Mouse (Mus musculus) megakaryocyte, embryonic 14.5 days (primary cell): Measurements from ENCODE around the gene Fam98c.

ENCODE experiments used
- FLI1 ChIP-seq: IDR thresholded peaks from 2 replicates; pipeline ENCODE4 v1.6.1; 2012; ENCODE audit warnings: low read length, inconsistent platforms, mixed read lengths
- GATA1 ChIP-seq: IDR thresholded peaks from 3 replicates; pipeline ENCODE4 v1.6.1; 2012; ENCODE audit warnings: mixed read lengths, low read length, inconsistent platforms, borderline replicate concordance

DNA sequence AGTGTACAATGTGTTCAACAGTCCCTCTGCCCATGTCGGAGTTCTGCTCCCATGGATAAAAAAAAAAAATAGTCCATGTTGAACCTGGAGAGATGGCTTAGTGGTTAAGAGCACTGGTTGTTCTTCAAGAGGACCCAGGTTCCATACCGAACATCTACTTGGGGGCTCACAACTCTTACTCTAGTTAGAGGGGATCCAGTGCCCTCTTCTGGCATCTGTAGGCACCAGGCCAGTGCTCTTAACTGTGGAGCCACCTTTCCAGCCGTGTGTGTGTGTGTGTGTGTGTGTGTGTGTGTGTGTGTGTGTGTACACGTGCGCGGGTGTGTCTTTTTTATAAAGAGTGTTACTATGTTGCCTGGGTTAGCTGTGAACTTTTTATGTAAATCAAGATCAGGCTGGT, 46.5 kb upstream of the Fam98c start:
- TF ChIP-seq GATA1 (no peak), FLI1 (no peak)
